Mouse (Mus musculus) retina, postnatal 7 days (tissue): Measurements from ENCODE around the gene Slc25a4.
"Not testable (repeated sequence)": the region's sequence is repeated elsewhere in the genome, so short reads cannot be mapped to it uniquely, and the experiment has no call there.

Experiments
- DNase-seq: peaks from one replicate; pipeline ENCODE4 v3.0.0-alpha.2; 2012; ENCODE audit warnings: low read depth, low spot score

The Slc25a4 gene

GRCm38 (mm10) chr8:46210404-46211315 lies at the start of gene Slc25a4:
Gene Slc25a4 (minus strand): TSS chr8:46211284.
- DNase-seq: peak; percentile 91

GRCm38 (mm10) chr8:46257921-46258682 lies 47.0 kb upstream of the Slc25a4 start:
- DNase-seq: no peak

GRCm38 (mm10) chr8:46252456-46252855 lies 41.4 kb upstream of the Slc25a4 start:
- DNase-seq: no peak

GRCm38 (mm10) chr8:46251561-46251960 lies 40.5 kb upstream of the Slc25a4 start:
- DNase-seq: no peak

- no peak for DNase-seq
These were observed 35.3 kb upstream of the Slc25a4 start for GRCm38 (mm10) chr8:46246346-46246745.

- no peak for DNase-seq
These were observed 31.9 kb upstream of the Slc25a4 start for GRCm38 (mm10) chr8:46242946-46243345.

GRCm38 (mm10) chr8:46241568-46242374 lies 30.7 kb upstream of the Slc25a4 start:
- DNase-seq: peak; percentile 59

GRCm38 (mm10) chr8:46236441-46237223 lies 25.5 kb upstream of the Slc25a4 start:
- DNase-seq: no peak

GRCm38 (mm10) chr8:46234736-46235135 lies 23.7 kb upstream of the Slc25a4 start:
- no peak for DNase-seq

GRCm38 (mm10) chr8:46232798-46233197 lies 21.7 kb upstream of the Slc25a4 start:
- no peak for DNase-seq

- DNase-seq: not testable (repeated sequence)
These were observed 20.9 kb upstream of the Slc25a4 start for GRCm38 (mm10) chr8:46231968-46232367.

GRCm38 (mm10) chr8:46226622-46227021 lies 15.5 kb upstream of the Slc25a4 start:
- no peak for DNase-seq

- DNase-seq: no peak
These were observed 14.4 kb upstream of the Slc25a4 start for GRCm38 (mm10) chr8:46225501-46225900.

- no peak for DNase-seq
These were observed 9.5 kb upstream of the Slc25a4 start for GRCm38 (mm10) chr8:46220566-46220965.

- DNase-seq: peak; percentile 63
These were observed 5.8 kb upstream of the Slc25a4 start for GRCm38 (mm10) chr8:46216838-46217237.

- DNase-seq: no peak
These were observed 2.9 kb upstream of the Slc25a4 start for GRCm38 (mm10) chr8:46213971-46214480.

- DNase-seq: no peak
These were observed 1.1 kb upstream of the Slc25a4 start for GRCm38 (mm10) chr8:46212194-46212593.

GRCm38 (mm10) chr8:46211611-46212071 lies 557 bp upstream of the Slc25a4 start:
- DNase-seq: no peak

GRCm38 (mm10) chr8:46209057-46209456 lies 2.0 kb downstream of the Slc25a4 start:
- DNase-seq: no peak

GRCm38 (mm10) chr8:46208354-46208753 lies 2.7 kb downstream of the Slc25a4 start:
- no peak for DNase-seq

GRCm38 (mm10) chr8:46206107-46206506 lies 5.0 kb downstream of the Slc25a4 start:
- no peak for DNase-seq
